Mouse (Mus musculus) intestine, embryonic 15.5 days (tissue): Measurements from ENCODE around the gene Mecom. TPM values are rescaled to one million over a fixed set of nuclear protein-coding genes. Genes with fewer than 3 reads are reported as not detected.
A peak's percentile ranks its signal among the peaks of the same experiment; 100 is the strongest.

Experiments
- ATAC-seq: fragments of 200-750 bp; cut with Nextera tagmentation; 2 replicates; pipeline ENCODE4 v1.8.0; 2017; ENCODE audit warnings: moderate TSS enrichment, moderate library complexity
- H3K27ac ChIP-seq: fragments of 300-500 bp; sonication (generic); 2 replicates; pipeline ENCODE4 v1.5.1; 2015; ENCODE audit warnings: mild to moderate bottlenecking, inconsistent platforms
- H3K27me3 ChIP-seq: fragments of 300-500 bp; sonication (generic); replicated peaks from 2 replicates; pipeline ENCODE4 v1.6.1; 2015; ENCODE audit warnings: inconsistent platforms
- H3K36me3 ChIP-seq: fragments of 300-500 bp; sonication (generic); 2 replicates; pipeline ENCODE4 v1.6.1; 2015; ENCODE audit warnings: inconsistent platforms
- H3K4me1 ChIP-seq: fragments of 300-500 bp; sonication (generic); replicated peaks from 2 replicates; pipeline ENCODE4 v1.6.1; 2015; ENCODE audit warnings: inconsistent platforms
- H3K4me2 ChIP-seq: fragments of 300-500 bp; sonication (generic); replicated peaks from 2 replicates; pipeline ENCODE4 v1.6.1; 2015; ENCODE audit warnings: mild to moderate bottlenecking, inconsistent platforms
- H3K4me3 ChIP-seq: fragments of 300-500 bp; sonication (generic); replicated peaks from 2 replicates; pipeline ENCODE4 v1.5.1; 2015; ENCODE audit warnings: inconsistent platforms
- H3K9ac ChIP-seq: fragments of 300-500 bp; sonication (generic); 2 replicates; pipeline ENCODE4 v1.6.1; 2015; ENCODE audit warnings: inconsistent platforms
- H3K9me3 ChIP-seq: fragments of 300-500 bp; sonication (generic); 2 replicates; pipeline ENCODE4 v1.6.1; 2016; ENCODE audit warnings: inconsistent platforms
- WGBS: fragments of 180-500 bp; shearing (Covaris S2); methylation state at CpG from one replicate; pipeline ENCODE4 v1.1.7; 2015; 5-methylcytosine and 5-hydroxymethylcytosine counted together
- polyA plus RNA-seq: library from polyadenylated mRNA; unstranded; fragments of >200 nt; fragmentation: Nextera tagmentation; extraction: Ambion mirVana; gene quantifications from 2 replicates; pipeline ENCODE4 v1.2.1, GENCODE M21; 2015

Gene Mecom
- polyA plus RNA-seq, 1 experiment from 2014 or later, result 11.6 TPM

DNA sequence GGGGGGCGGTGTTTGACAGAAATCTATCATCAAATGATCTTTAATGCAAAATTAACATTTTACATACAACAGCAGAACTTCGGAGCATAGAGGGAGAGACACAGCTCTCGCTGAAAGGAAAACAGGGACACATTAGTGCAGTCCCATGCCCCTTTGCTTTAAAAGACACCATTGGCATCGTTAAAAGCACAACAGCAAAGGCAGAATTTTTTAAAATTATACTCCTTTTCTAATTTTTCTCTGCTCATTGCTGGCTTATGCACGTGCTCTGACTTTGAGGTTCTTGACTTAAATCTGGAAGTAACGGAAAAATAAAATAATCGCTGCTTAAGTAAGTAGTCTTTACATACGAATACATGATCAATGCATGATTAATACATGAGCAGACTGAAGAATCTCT, 327.9 kb downstream of the Mecom start:
- 52% methylated on average over 8 of the region's 8 CpGs for WGBS
- Histone ChIP-seq H3K4me1 (no peaks in the 10 kb centered on the region; the same call in 1 of the 2 replicates), H3K36me3 (no peaks in the 10 kb centered on the region), H3K27ac (no peak overlapping the region), H3K4me3 (no peak overlapping the region), H3K9me3 (no peaks in the 10 kb centered on the region), H3K9ac (no peak overlapping the region), H3K4me2 (peak overlapping the region; percentile 39), H3K27me3 (peaks cover 8% of the 10 kb centered on the region; the same call in 1 of the 2 replicates)
- ATAC-seq, result no peak

DNA sequence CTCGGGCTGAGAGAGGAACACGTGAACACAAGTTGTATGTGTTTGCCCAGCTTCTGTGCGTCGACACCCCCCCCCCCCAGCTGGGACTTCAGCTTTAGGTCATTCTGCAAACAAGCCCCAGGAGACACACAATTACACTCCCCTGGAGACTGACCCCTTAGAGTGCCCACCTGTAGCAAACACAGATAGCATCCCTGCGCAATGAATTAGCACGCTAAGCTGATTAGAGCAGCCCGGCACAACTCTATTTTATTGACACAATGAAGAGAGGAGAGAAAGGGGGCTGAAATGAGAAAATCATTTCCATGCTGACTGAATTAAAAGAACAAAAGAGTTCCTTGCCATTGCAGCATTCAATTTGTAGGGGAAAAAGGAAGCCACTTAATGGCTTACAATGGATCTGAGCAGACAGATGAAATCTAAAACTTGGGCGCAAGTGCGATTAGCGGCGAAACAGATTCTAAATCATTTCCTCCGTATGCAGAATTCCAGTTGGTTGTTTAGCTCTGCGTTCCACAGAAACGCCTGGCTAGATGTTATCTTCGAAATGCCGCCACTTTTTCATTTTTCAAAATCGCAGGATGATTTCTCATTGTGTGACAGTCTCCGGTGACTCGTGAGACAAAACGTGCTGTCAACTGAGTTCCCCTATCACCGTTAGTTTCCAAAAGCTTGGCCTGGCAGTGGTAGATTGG, 328.5 kb downstream of the Mecom start:
- no peak for ATAC-seq
- no peak overlapping the region for H3K27ac ChIP-seq

GRCm38 (mm10) chr3:30214607-30215006, 333.2 kb downstream of the Mecom start:
- Histone ChIP-seq H3K9ac (no peak overlapping the region), H3K36me3 (no peaks in the 10 kb centered on the region), H3K9me3 (no peaks in the 10 kb centered on the region), H3K27me3 (peaks cover 5% of the 10 kb centered on the region; the same call in 1 of the 2 replicates), H3K4me3 (no peak overlapping the region), H3K4me1 (no peaks in the 10 kb centered on the region; the same call in 1 of the 2 replicates), H3K4me2 (no peak overlapping the region), H3K27ac (no peak overlapping the region)
- peak; percentile 39 for ATAC-seq
- WGBS, result 37% methylated on average over 4 of the region's 4 CpGs

More for the DNA sequence above, 328.5 kb downstream of the Mecom start:
- Histone ChIP-seq H3K4me3 (no peak overlapping the region), H3K9me3 (no peaks in the 10 kb centered on the region), H3K4me1 (no peaks in the 10 kb centered on the region; the same call in 1 of the 2 replicates), H3K27me3 (peaks cover 8% of the 10 kb centered on the region; the same call in 1 of the 2 replicates), H3K4me2 (peak overlapping the region; percentile 39), H3K9ac (no peak overlapping the region), H3K36me3 (no peaks in the 10 kb centered on the region)
- 10% methylated on average over 21 of the region's 21 CpGs for WGBS

DNA sequence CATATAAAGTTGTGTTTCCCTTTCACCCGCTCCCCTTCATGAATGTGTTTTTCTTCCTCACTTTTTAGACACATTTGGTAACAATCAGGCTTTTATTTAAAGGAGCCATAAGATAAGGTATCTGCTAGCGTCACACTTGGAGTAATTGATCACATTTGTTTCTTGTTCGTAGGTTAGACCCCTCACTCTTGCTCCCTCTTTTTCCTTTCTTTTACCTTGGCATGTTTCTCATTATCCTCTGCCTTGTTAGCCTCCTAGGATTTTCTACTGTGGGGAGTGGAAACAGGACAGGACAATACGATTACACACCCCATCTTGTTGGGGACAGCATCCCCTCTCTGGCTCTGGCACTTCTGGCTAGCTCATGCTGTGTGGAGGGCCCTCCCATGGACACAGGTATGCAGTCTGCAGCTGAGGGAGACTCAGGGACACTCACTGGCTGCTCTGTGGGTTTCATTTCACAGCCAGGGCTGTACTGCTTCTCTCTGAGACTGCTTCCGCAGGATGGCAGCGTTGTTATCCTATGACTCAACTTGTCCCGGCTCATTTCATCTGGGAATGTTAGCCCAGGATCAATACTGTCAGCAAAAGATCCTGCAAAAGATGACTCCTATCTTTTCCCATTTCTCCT, 334.2 kb downstream of the Mecom start:
- Histone ChIP-seq H3K4me2 (no peak overlapping the region), H3K9ac (no peak overlapping the region), H3K4me3 (no peak overlapping the region), H3K4me1 (no peaks in the 10 kb centered on the region), H3K27ac (no peak overlapping the region), H3K9me3 (no peaks in the 10 kb centered on the region), H3K27me3 (peaks cover 5% of the 10 kb centered on the region; the same call in 1 of the 2 replicates), H3K36me3 (no peaks in the 10 kb centered on the region)
- peak; percentile 44; the same call in 1 of the 2 replicates for ATAC-seq
- 29% methylated on average over 7 of the region's 7 CpGs for WGBS

- Histone ChIP-seq H3K9me3 (no peaks in the 10 kb centered on the region), H3K27me3 (peaks cover 5% of the 10 kb centered on the region; the same call in 1 of the 2 replicates), H3K4me1 (no peaks in the 10 kb centered on the region), H3K4me2 (no peak overlapping the region), H3K4me3 (no peak overlapping the region), H3K36me3 (no peaks in the 10 kb centered on the region), H3K27ac (no peak overlapping the region), H3K9ac (no peak overlapping the region)
- ATAC-seq, result 0 out of 2 replicates have a peak, but pooled peaks have one; percentile 15
- 44% methylated on average over 3 of the region's 3 CpGs for WGBS
Observed at GRCm38 (mm10) chr3:30212802-30213201, 335.0 kb downstream of the Mecom start.

GRCm38 (mm10) chr3:30209131-30209530, 338.7 kb downstream of the Mecom start:
- no peaks in the 10 kb centered on the region for H3K9me3 ChIP-seq
- ATAC-seq, result no peak
- no peaks in the 10 kb centered on the region for H3K4me1 ChIP-seq
- H3K36me3 ChIP-seq, result no peaks in the 10 kb centered on the region
- H3K4me2 ChIP-seq, result no peak overlapping the region
- H3K27me3 ChIP-seq, result no peaks in the 10 kb centered on the region
- no peak overlapping the region for H3K4me3 ChIP-seq
- H3K27ac ChIP-seq, result no peak overlapping the region
- no peak overlapping the region for H3K9ac ChIP-seq

DNA sequence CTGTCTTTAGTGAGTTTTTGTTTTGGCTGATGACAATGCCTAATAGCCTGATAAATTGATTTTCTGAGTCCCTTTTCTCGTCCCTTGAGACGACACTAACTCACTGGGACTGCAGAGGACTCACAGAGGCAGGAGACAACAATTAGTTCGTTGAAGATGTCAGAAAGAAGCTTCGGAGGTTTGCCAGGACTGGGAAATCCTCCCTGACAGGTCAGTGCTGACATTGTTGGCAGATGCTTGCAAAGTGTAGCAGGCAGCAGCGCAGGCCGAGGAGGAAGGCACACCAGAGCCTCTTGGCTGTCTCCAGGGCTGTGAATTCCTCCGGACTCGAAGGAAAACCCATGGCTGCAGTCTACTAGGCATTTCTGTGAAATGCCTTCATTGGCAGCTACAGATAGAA, 339.9 kb downstream of the Mecom start:
- no peaks in the 10 kb centered on the region for H3K4me1 ChIP-seq
- no peak for ATAC-seq
- H3K9ac ChIP-seq, result no peak overlapping the region
- no peak overlapping the region for H3K4me3 ChIP-seq
- no peaks in the 10 kb centered on the region for H3K27me3 ChIP-seq
- no peaks in the 10 kb centered on the region for H3K36me3 ChIP-seq
- WGBS, result 39% methylated on average over 8 of the region's 8 CpGs
- no peak overlapping the region for H3K4me2 ChIP-seq
- no peak overlapping the region for H3K27ac ChIP-seq
- no peaks in the 10 kb centered on the region for H3K9me3 ChIP-seq

- WGBS, result 47% methylated on average over 5 of the region's 5 CpGs
- H3K9ac ChIP-seq, result no peak overlapping the region
- H3K4me1 ChIP-seq, result no peaks in the 10 kb centered on the region
- ATAC-seq, result no peak; the same call in 1 of the 2 replicates
- no peaks in the 10 kb centered on the region for H3K9me3 ChIP-seq
- H3K4me2 ChIP-seq, result no peak overlapping the region
- H3K27me3 ChIP-seq, result no peaks in the 10 kb centered on the region
- no peak overlapping the region for H3K27ac ChIP-seq
- no peak overlapping the region for H3K4me3 ChIP-seq
- H3K36me3 ChIP-seq, result no peaks in the 10 kb centered on the region
Observed at GRCm38 (mm10) chr3:30207431-30207830, 340.4 kb downstream of the Mecom start.

- Histone ChIP-seq H3K9me3 (no peaks in the 10 kb centered on the region), H3K4me3 (no peak overlapping the region), H3K27me3 (no peaks in the 10 kb centered on the region), H3K36me3 (no peaks in the 10 kb centered on the region), H3K27ac (no peak overlapping the region), H3K4me1 (no peaks in the 10 kb centered on the region), H3K9ac (no peak overlapping the region), H3K4me2 (no peak overlapping the region)
- WGBS, result 66% methylated on average over 8 of the region's 8 CpGs
- ATAC-seq, result no peak
Observed at GRCm38 (mm10) chr3:30206123-30206522, 341.7 kb downstream of the Mecom start.

GRCm38 (mm10) chr3:30203764-30204163, 344.0 kb downstream of the Mecom start:
- Histone ChIP-seq H3K4me3 (no peak overlapping the region), H3K4me2 (no peak overlapping the region), H3K36me3 (no peaks in the 10 kb centered on the region), H3K9ac (no peak overlapping the region), H3K4me1 (no peaks in the 10 kb centered on the region), H3K9me3 (no peaks in the 10 kb centered on the region), H3K27me3 (no peaks in the 10 kb centered on the region), H3K27ac (no peak overlapping the region)
- 56% methylated on average over 2 of the region's 2 CpGs for WGBS
- no peak for ATAC-seq

DNA sequence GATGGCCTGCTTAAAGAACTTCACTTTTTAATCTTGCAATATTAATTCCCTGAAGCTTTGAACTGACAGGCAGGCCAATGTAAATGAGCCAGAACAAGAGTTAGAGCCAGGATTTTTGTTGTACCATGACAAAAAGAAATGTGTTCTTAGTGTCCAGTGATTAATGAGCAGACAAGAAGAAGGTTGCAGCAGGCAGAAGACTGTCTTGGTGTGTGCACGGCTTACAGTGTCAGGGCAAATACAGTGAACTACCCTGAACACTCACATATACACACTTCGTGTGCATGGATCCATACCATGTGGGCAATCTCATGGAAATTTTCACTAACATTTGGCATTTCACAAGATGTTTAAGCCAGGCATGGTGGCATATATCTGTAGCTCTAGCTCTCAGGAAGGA, 349.0 kb downstream of the Mecom start:
- H3K4me3 ChIP-seq, result no peak overlapping the region
- H3K4me2 ChIP-seq, result no peak overlapping the region
- ATAC-seq, result no peak
- H3K9me3 ChIP-seq, result no peaks in the 10 kb centered on the region
- no peak overlapping the region for H3K27ac ChIP-seq
- no peaks in the 10 kb centered on the region for H3K4me1 ChIP-seq
- no peaks in the 10 kb centered on the region for H3K36me3 ChIP-seq
- no peaks in the 10 kb centered on the region for H3K27me3 ChIP-seq
- no peak overlapping the region for H3K9ac ChIP-seq
- 67% methylated on average over 2 of the region's 2 CpGs for WGBS

- ATAC-seq, result no peak
- Histone ChIP-seq H3K9ac (no peak overlapping the region), H3K9me3 (no peaks in the 10 kb centered on the region), H3K27me3 (no peaks in the 10 kb centered on the region), H3K36me3 (no peaks in the 10 kb centered on the region), H3K27ac (no peak overlapping the region), H3K4me1 (no peaks in the 10 kb centered on the region), H3K4me2 (no peak overlapping the region), H3K4me3 (no peak overlapping the region)
- 86% methylated on average over 5 of the region's 5 CpGs for WGBS
Observed at GRCm38 (mm10) chr3:30198227-30198626, 349.6 kb downstream of the Mecom start.

- Histone ChIP-seq H3K4me3 (no peak overlapping the region), H3K9me3 (no peaks in the 10 kb centered on the region), H3K27ac (no peak overlapping the region), H3K36me3 (no peaks in the 10 kb centered on the region), H3K27me3 (no peaks in the 10 kb centered on the region), H3K4me2 (no peak overlapping the region), H3K9ac (no peak overlapping the region), H3K4me1 (no peaks in the 10 kb centered on the region)
- WGBS, result 67% methylated on average over 3 of the region's 3 CpGs
- peak; percentile 88 for ATAC-seq
Observed at GRCm38 (mm10) chr3:30195186-30195585, 352.6 kb downstream of the Mecom start.
